Mouse (Mus musculus): ENCODE measurements at regions not wholly inside any gene's neighbourhood (a gene's known extent, or its start where the extent isn't known, plus 50 kb on each side); places are given as distances from the start of the nearest gene placed in this dataset.

GRCm38 (mm10) chr11:32118844-32119629 lies 81.0 kb downstream of the Il9r start:
- H3K9me3 ChIP-seq (replicated peaks; ENCODE audit: insufficient read depth, low read length), result no peaks in the 10 kb centered on the region
- H3K27ac ChIP-seq (ENCODE audit: control insufficient read depth, low read depth, low read length), result no peak overlapping the region
- TF ChIP-seq ZKSCAN1 (IDR thresholded peaks at IDR 0.05; ENCODE audit: low read depth, low read length), result no peak
- TF ChIP-seq GABPA (IDR thresholded peaks at IDR 0.05; ENCODE audit: low read depth, low read length), result no peak
- no peak for TF ChIP-seq ETS1 (IDR thresholded peaks at IDR 0.05; ENCODE audit: low read depth, low read length)
- TF ChIP-seq RAD21 (IDR thresholded peaks at IDR 0.05; ENCODE audit: low read depth, low read length), result no peak
- TF ChIP-seq NRF1 (IDR thresholded peaks at IDR 0.05; ENCODE audit: insufficient read depth, low read depth, low read length, poor library complexity, severe bottlenecking), result no peak
- TF ChIP-seq E2F4 (IDR thresholded peaks at IDR 0.05; ENCODE audit: borderline replicate concordance, low read depth, low read length), result no peak
- no peak for TF ChIP-seq ELF1 (IDR thresholded peaks at IDR 0.05; ENCODE audit: low read depth, low read length)
- TF ChIP-seq HCFC1 (IDR thresholded peaks at IDR 0.05; ENCODE audit: low read depth, low read length), result no peak
- TF ChIP-seq MAFK (IDR thresholded peaks at IDR 0.05; ENCODE audit: borderline replicate concordance, low read depth, low read length), result no peak
- no peak for TF ChIP-seq MXI1 (IDR thresholded peaks at IDR 0.05; ENCODE audit: low read depth, low read length)
- TF ChIP-seq USF1 (IDR thresholded peaks at IDR 0.05; ENCODE audit: low read depth, low read length), result no peak
- TF ChIP-seq POLR2A (IDR thresholded peaks at IDR 0.05; ENCODE audit: control insufficient read depth in 1 of 2, insufficient read depth in 1 of 2, low read depth in 1 of 2, low read length in 2 of 2, poor library complexity in 1 of 2), result no peak
- TF ChIP-seq KAT2A (conservative IDR thresholded peaks at IDR 0.05; ENCODE audit: low read depth, low read length), result no peak
- TF ChIP-seq EP300 (IDR thresholded peaks at IDR 0.05; ENCODE audit: low read depth in 1 of 2, low read length in 2 of 2), result no peak
- TF ChIP-seq ZNF384 (IDR thresholded peaks at IDR 0.05; ENCODE audit: low read depth, low read length), result no peak
- no peak for TF ChIP-seq ZMIZ1 (IDR thresholded peaks at IDR 0.05; ENCODE audit: low read depth, low read length)
- TF ChIP-seq BHLHE40 (IDR thresholded peaks at IDR 0.05; ENCODE audit: borderline replicate concordance, low read depth, low read length), result no peak
- TF ChIP-seq POLR2AphosphoS5 (IDR thresholded peaks at IDR 0.05; ENCODE audit: borderline replicate concordance, low read depth, low read length), result no peak
- TF ChIP-seq TBP (IDR thresholded peaks at IDR 0.05; ENCODE audit: low read depth, low read length), result no peak
- no peak for TF ChIP-seq MYB (IDR thresholded peaks at IDR 0.05; ENCODE audit: low read depth, low read length)
- H3K36me3 ChIP-seq (ENCODE audit: control insufficient read depth in 1 of 2, insufficient read depth in 2 of 2, low read length in 2 of 2), result no peaks in the 10 kb centered on the region
- H3K4me3 ChIP-seq (ENCODE audit: control insufficient read depth in 1 of 2, insufficient read depth in 1 of 2, low read depth in 2 of 2, low read length in 2 of 2), result no peak overlapping the region
- no peaks in the 10 kb centered on the region for H3K79me2 ChIP-seq (ENCODE audit: control insufficient read depth, insufficient read depth, low read length, poor library complexity)
- H3K9ac ChIP-seq (ENCODE audit: control insufficient read depth, low read depth, low read length, poor library complexity, severe bottlenecking), result no peak overlapping the region
- no peak for DNase-seq (ENCODE audit: low read depth, low spot score)
- no peaks in the 10 kb centered on the region for H3K4me1 ChIP-seq (ENCODE audit: control insufficient read depth in 1 of 2, insufficient read depth in 2 of 2, low read length in 2 of 2)
- peaks cover 0 to 7% of the 10 kb centered on the region in 2 experiments; a peak in 2 of 4 replicates for H3K27me3 ChIP-seq (ENCODE audit: control insufficient read depth in 1 of 2, insufficient read depth in 2 of 2, low read length in 2 of 2)
